Mouse (Mus musculus): ENCODE data around the gene Drg1.

- TF ChIP-seq CTCF (conservative IDR thresholded peaks at IDR 0.05; ENCODE audit: low read length) (no peak), NANOG (IDR thresholded peaks at IDR 0.05; ENCODE audit: borderline replicate concordance, low read length) (no peak)
These were observed 22.4 kb downstream of the Drg1 start for GRCm38 (mm10) chr11:3243771-3244170.

Measured in E14TG2a.4 (cell line).